Mouse (Mus musculus) erythroblast, embryonic 14.5 days (primary cell): ENCODE results near the gene Ipo11.

Source experiments
- GATA1 ChIP-seq: IDR thresholded peaks from 2 replicates; pipeline ENCODE4 v1.6.1; 2012; ENCODE audit warnings: low read length, inconsistent platforms, mixed read lengths
- TAL1 ChIP-seq: IDR thresholded peaks from 3 replicates; pipeline ENCODE4 v1.6.1; 2012; ENCODE audit warnings: low read length, inconsistent platforms, mixed read lengths

GRCm38 (mm10) chr13:106856556-106856955 is 80.2 kb downstream of the Ipo11 start:
- no peak for TF ChIP-seq GATA1
- no peak for TF ChIP-seq TAL1
